Mouse (Mus musculus) embryonic fibroblast, embryonic 13.5 days (primary cell): ENCODE results near the gene Ipo7.

ENCODE experiments used
- CTCF ChIP-seq: IDR thresholded peaks from 2 replicates; pipeline ENCODE4 v1.5.1; 2011; ENCODE audit warnings: mild to moderate bottlenecking, control low read depth, low read length, moderate library complexity, borderline replicate concordance; ENCODE audit not compliant: insufficient read depth
- POLR2A ChIP-seq: IDR thresholded peaks from 2 replicates; pipeline ENCODE4 v1.6.1; 2011; ENCODE audit warnings: low read depth, mild to moderate bottlenecking, control low read depth, low read length, moderate library complexity

- TF ChIP-seq CTCF (no peak), POLR2A (no peak)
These were observed 78.3 kb downstream of the Ipo7 start for GRCm38 (mm10) chr7:110096332-110096731.
